Mouse (Mus musculus): ENCODE data around the gene Rab40b. TPM values are rescaled to one million over a fixed set of nuclear protein-coding genes. Genes with fewer than 3 reads are reported as not detected.

Gene Rab40b
- total and polyA plus RNA-seq, 3 experiments = not detected

- TF ChIP-seq SMC3 (IDR thresholded peaks at IDR 0.05; ENCODE audit: low read depth, low read length) (0 out of 2 replicates have a peak, but pooled peaks have one; percentile 5), HCFC1 (IDR thresholded peaks at IDR 0.05; ENCODE audit: low read depth, low read length) (peak; percentile 62), RAD21 (IDR thresholded peaks at IDR 0.05; ENCODE audit: low read depth, low read length) (no peak)
Measured at GRCm38 (mm10) chr11:121420830-121421552, 32.9 kb upstream of the Rab40b start, which contains the start of gene Fn3krp (continued).

DNA sequence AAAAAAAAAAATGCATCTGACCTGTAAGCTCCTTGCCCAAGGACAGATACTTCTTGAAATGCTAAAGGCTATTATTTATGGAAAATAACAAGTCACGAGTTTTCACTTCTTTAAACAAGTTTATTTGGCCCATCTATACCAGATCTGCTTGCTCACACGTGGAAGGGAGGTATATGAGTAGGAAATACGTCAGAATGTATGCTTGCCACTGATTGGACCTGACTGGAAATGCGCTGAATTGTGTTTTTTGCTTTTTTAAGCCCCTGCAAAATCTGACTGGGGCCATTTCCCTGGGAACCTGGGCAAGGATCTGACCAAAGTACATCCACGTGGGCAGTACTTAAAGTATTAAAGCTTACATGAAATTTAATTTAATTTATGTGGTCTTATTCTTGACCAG lies 32.3 kb upstream of the Rab40b start:
- H3K4me3 ChIP-seq (replicated peaks in 1 of 3; ENCODE audit: low read depth in 2 of 3, low read length in 2 of 3, poor library complexity in 1 of 3) = peak overlapping the region in 2 of 3 experiments; percentile 66 to 77
- peak overlapping the region; percentile 53; the same call in 1 of the 2 replicates for H3K9ac ChIP-seq (ENCODE audit: insufficient read depth, low read depth)
- H3K9me3 ChIP-seq (replicated peaks; ENCODE audit: low read length) = no peaks in the 10 kb centered on the region
- no peaks in the 10 kb centered on the region for H3K79me2 ChIP-seq (replicated peaks; ENCODE audit: control insufficient read depth, extremely low read depth, insufficient read depth, poor library complexity, severe bottlenecking)
- in situ Hi-C loops (cut with MboI; ENCODE audit: low pct_ligation_motif_present, low pct_unique_long_range_greater_than_20kb, low sequenced_read_pairs) = no loop called here
- DNase-seq (ENCODE audit: extremely low read depth) = peak; percentile 16
- H3K4me1 ChIP-seq (ENCODE audit: control insufficient read depth in 1 of 2, insufficient read depth in 2 of 2) = peaks cover 2 to 16% of the 10 kb centered on the region in 2 experiments
- dilution Hi-C loops (cut with MboI; ENCODE audit: extremely low pct_ligation_motif_present, extremely low pct_unique_long_range_greater_than_20kb, low sequenced_read_pairs) = no loop called here
- H3K4me2 ChIP-seq (ENCODE audit: insufficient read depth, low read depth, poor library complexity, severe bottlenecking) = peak overlapping the region; percentile 76
- peaks cover 0 to 2% of the 10 kb centered on the region in 2 experiments for H3K36me3 ChIP-seq (replicated peaks in 1 of 2; ENCODE audit: control insufficient read depth in 1 of 2, insufficient read depth in 1 of 2, low read length in 1 of 2)
- TF ChIP-seq CHD1 (IDR thresholded peaks at IDR 0.05; ENCODE audit: low read depth, low read length) = no peak
- TF ChIP-seq BHLHE40 (IDR thresholded peaks at IDR 0.05; ENCODE audit: low read depth, low read length) = peak; percentile 29; the same call in 1 of the 2 replicates
- peak; percentile 78 for TF ChIP-seq MYC (IDR thresholded peaks at IDR 0.05; ENCODE audit: low read depth, low read length)
- H3K27me3 ChIP-seq (replicated peaks) = no peaks in the 10 kb centered on the region
- no peak overlapping the region for H3K27ac ChIP-seq (ENCODE audit: insufficient read depth, low read depth)

DNA sequence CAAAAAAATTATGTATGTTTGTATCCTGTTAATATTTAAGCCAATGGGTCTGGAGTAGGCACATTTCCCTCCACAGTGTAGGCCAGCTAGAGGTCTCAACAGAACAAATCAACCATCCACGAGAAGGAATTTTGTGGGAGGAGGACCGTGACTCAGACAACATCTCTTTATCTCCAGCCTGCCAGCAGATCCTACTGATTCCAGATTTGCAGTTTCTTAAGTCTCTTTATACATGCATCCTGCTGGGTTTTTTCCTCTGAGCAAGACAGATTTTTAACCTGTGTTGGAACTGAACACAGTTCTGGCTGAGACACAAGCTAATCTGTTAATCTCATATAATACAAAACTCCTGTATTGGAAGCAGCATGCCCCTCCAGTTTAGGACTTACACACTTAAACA lies 30.9 kb upstream of the Rab40b start:
- in situ Hi-C loops (cut with MboI; ENCODE audit: low pct_ligation_motif_present, low pct_unique_long_range_greater_than_20kb, low sequenced_read_pairs) (no loop called here), dilution Hi-C loops (cut with MboI; ENCODE audit: extremely low pct_ligation_motif_present, extremely low pct_unique_long_range_greater_than_20kb, low sequenced_read_pairs) (no loop called here)
- peaks cover 2 to 16% of the 10 kb centered on the region in 2 experiments for H3K4me1 ChIP-seq (ENCODE audit: control insufficient read depth in 1 of 2, insufficient read depth in 2 of 2)
- no peaks in the 10 kb centered on the region for H3K9me3 ChIP-seq (replicated peaks; ENCODE audit: low read length)
- H3K27me3 ChIP-seq (replicated peaks) = no peaks in the 10 kb centered on the region
- no peak for TF ChIP-seq USF2 (conservative IDR thresholded peaks at IDR 0.05; ENCODE audit: low read depth, low read length)
- TF ChIP-seq POLR2AphosphoS2 (IDR thresholded peaks at IDR 0.05; ENCODE audit: low read depth, low read length) = no peak
- no peak for TF ChIP-seq BHLHE40 (IDR thresholded peaks at IDR 0.05; ENCODE audit: low read depth, low read length)
- no peak for TF ChIP-seq JUN (IDR thresholded peaks at IDR 0.05; ENCODE audit: insufficient read depth, low read depth, low read length)
- TF ChIP-seq SMC3 (IDR thresholded peaks at IDR 0.05; ENCODE audit: low read depth, low read length) = no peak
- no peak for TF ChIP-seq USF1 (IDR thresholded peaks at IDR 0.05; ENCODE audit: low read depth, low read length)
- TF ChIP-seq TBP (conservative IDR thresholded peaks at IDR 0.05; ENCODE audit: low read depth, low read length) = no peak
- no peak for TF ChIP-seq MAFK (IDR thresholded peaks at IDR 0.05; ENCODE audit: insufficient replicate concordance, low read length)
- TF ChIP-seq ZKSCAN1 (IDR thresholded peaks at IDR 0.05; ENCODE audit: borderline replicate concordance, low read depth, low read length) = no peak
- TF ChIP-seq ZNF384 (IDR thresholded peaks at IDR 0.05; ENCODE audit: low read depth, low read length) = no peak
- TF ChIP-seq SIN3A (IDR thresholded peaks at IDR 0.05; ENCODE audit: low read length) = no peak
- TF ChIP-seq GABPA (IDR thresholded peaks at IDR 0.05; ENCODE audit: insufficient replicate concordance, low read depth, low read length) = no peak
- TF ChIP-seq UBTF (IDR thresholded peaks at IDR 0.05; ENCODE audit: low read depth, low read length) = no peak
- TF ChIP-seq RCOR1 (conservative IDR thresholded peaks at IDR 0.05; ENCODE audit: low read depth, low read length) = no peak
- TF ChIP-seq MYC (IDR thresholded peaks at IDR 0.05; ENCODE audit: low read depth, low read length) = no peak
- no peak for TF ChIP-seq MAX (IDR thresholded peaks at IDR 0.05; ENCODE audit: low read length)
- no peak overlapping the region for H3K4me2 ChIP-seq (ENCODE audit: insufficient read depth, low read depth, poor library complexity, severe bottlenecking)
- H3K36me3 ChIP-seq (replicated peaks in 1 of 2; ENCODE audit: control insufficient read depth in 1 of 2, insufficient read depth in 1 of 2, low read length in 1 of 2) = no peaks in the 10 kb centered on the region
- no peak overlapping the region for H3K4me3 ChIP-seq (replicated peaks in 1 of 3; ENCODE audit: low read depth in 2 of 3, low read length in 2 of 3, poor library complexity in 1 of 3)
- H3K79me2 ChIP-seq (replicated peaks; ENCODE audit: control insufficient read depth, extremely low read depth, insufficient read depth, poor library complexity, severe bottlenecking) = no peaks in the 10 kb centered on the region
- no peak overlapping the region for H3K9ac ChIP-seq (ENCODE audit: insufficient read depth, low read depth)
- H3K27ac ChIP-seq (ENCODE audit: insufficient read depth, low read depth) = no peak overlapping the region
- DNase-seq (ENCODE audit: extremely low read depth) = no peak
